Mouse (Mus musculus) small intestine, adult 2 months (tissue): ENCODE results near the gene Nbea. TPM values are rescaled to one million over a fixed set of nuclear protein-coding genes. Genes with fewer than 3 reads are reported as not detected.

Experiments used
- H3K27ac ChIP-seq: fragments of 200-500 bp; 2 replicates; pipeline ENCODE4 v1.5.1; 2012; ENCODE audit warnings: low read depth, low read length, control low read depth, inconsistent platforms; ENCODE audit not compliant: insufficient read depth
- H3K27me3 ChIP-seq: fragments of 200-500 bp; 2 replicates; pipeline ENCODE4 v1.6.1; 2012; ENCODE audit warnings: mild to moderate bottlenecking, moderate library complexity, low read length, inconsistent platforms; ENCODE audit not compliant: control insufficient read depth, insufficient read depth
- H3K36me3 ChIP-seq: fragments of 200-500 bp; 2 replicates; pipeline ENCODE4 v1.6.1; 2012; ENCODE audit warnings: mild to moderate bottlenecking, low read length, control low read depth, inconsistent platforms; ENCODE audit not compliant: control insufficient read depth, insufficient read depth
- H3K4me1 ChIP-seq: fragments of 200-500 bp; 2 replicates; pipeline ENCODE4 v1.6.1; 2012; ENCODE audit warnings: low read length, inconsistent platforms, mixed read lengths; ENCODE audit not compliant: control insufficient read depth, insufficient read depth, insufficient read length
- H3K4me3 ChIP-seq: fragments of 200-500 bp; 2 replicates; pipeline ENCODE4 v1.5.1; 2012; ENCODE audit warnings: low read depth, mild to moderate bottlenecking, control low read depth, inconsistent platforms, low read length, moderate library complexity
- CTCF ChIP-seq: fragments of 200-500 bp; IDR thresholded peaks from 2 replicates; pipeline ENCODE4 v1.5.1; 2012; ENCODE audit warnings: low read depth, mild to moderate bottlenecking, control low read depth, inconsistent platforms, low read length, moderate library complexity, mixed read lengths; ENCODE audit not compliant: insufficient replicate concordance, insufficient read length; ENCODE audit errors: extremely low read depth
- POLR2A ChIP-seq: fragments of 200-500 bp; IDR thresholded peaks from 2 replicates; pipeline ENCODE4 v1.6.1; 2012; ENCODE audit warnings: low read depth, mild to moderate bottlenecking, control low read depth, inconsistent platforms, low read length, moderate library complexity
- WGBS: fragments of 180-500 bp; shearing (Covaris S2); methylation state at CpG from one replicate; pipeline ENCODE4 v1.1.7; 2018; 5-methylcytosine and 5-hydroxymethylcytosine counted together
- polyA plus RNA-seq: library from polyadenylated mRNA; depleted of rRNA; stranded (reverse); fragments of >200 nt; gene quantifications from 2 replicates; pipeline ENCODE4 v1.2.3, GENCODE M21; 2012

Nbea gene
- polyA plus RNA-seq, 1 experiment, result 2.4 TPM

- no peaks in the 10 kb centered on the region for H3K36me3 ChIP-seq
- no peak overlapping the region for H3K4me3 ChIP-seq
- H3K27ac ChIP-seq, result no peak overlapping the region
- TF ChIP-seq CTCF, result no peak
- no peak for TF ChIP-seq POLR2A
- no peaks in the 10 kb centered on the region for H3K4me1 ChIP-seq
- WGBS, result 90% methylated on average over 4 of the region's 4 CpGs
- no peaks in the 10 kb centered on the region for H3K27me3 ChIP-seq
These were observed 473.2 kb downstream of the Nbea start for GRCm38 (mm10) chr3:55710300-55710699.

DNA sequence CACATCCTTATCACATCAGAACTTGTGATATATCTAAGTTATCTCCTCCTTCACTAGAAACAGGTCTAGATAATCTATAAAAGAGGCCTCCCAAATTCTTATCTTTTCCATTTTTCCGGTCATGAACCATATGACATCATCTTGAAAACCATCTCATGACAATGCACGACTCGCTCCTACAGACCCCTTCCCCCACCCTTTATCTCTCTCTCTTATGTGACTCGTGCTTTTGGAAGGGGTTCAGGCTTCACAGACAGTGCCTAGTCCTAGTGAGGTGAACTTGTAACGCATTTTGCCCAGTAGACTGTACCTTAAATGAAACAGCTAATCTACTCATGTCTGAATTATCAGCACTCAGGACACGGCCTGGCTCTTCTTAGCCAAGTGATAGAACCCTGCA is 481.9 kb downstream of the Nbea start:
- H3K4me1 ChIP-seq, result no peaks in the 10 kb centered on the region
- TF ChIP-seq POLR2A (no peak), CTCF (no peak)
- no peaks in the 10 kb centered on the region for H3K27me3 ChIP-seq
- H3K27ac ChIP-seq, result no peak overlapping the region
- no peak overlapping the region for H3K4me3 ChIP-seq
- 67% methylated on average over 6 of the region's 6 CpGs for WGBS
- no peaks in the 10 kb centered on the region for H3K36me3 ChIP-seq

DNA sequence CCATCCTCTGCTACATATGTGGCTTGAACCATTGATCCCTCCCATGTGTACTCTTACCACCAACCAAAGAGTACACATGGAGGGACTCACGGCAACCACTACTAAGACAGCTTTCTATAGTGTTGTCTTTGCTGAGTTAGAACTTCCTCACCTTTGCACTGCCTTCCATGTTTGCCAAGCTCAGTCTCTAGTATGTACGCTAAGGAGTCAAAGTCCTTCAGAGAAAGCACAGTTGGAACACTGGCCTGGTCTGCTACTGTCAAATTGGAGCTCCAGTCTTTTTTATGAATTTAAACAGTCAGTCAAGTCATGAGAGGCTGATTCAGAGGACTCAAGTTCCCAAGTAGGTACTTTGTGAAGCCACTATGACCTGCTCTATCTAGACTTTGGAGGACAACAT is 486.3 kb downstream of the Nbea start:
- WGBS, result 72% methylated on average over 2 of the region's 2 CpGs
- Histone ChIP-seq H3K27ac (no peak overlapping the region), H3K36me3 (no peaks in the 10 kb centered on the region), H3K4me3 (no peak overlapping the region), H3K27me3 (no peaks in the 10 kb centered on the region), H3K4me1 (no peaks in the 10 kb centered on the region)
- no peak for TF ChIP-seq POLR2A
- no peak for TF ChIP-seq CTCF

GRCm38 (mm10) chr3:55693073-55693472 is 490.4 kb downstream of the Nbea start:
- H3K27me3 ChIP-seq, result no peaks in the 10 kb centered on the region
- H3K27ac ChIP-seq, result no peak overlapping the region
- H3K36me3 ChIP-seq, result no peaks in the 10 kb centered on the region
- no peaks in the 10 kb centered on the region for H3K4me1 ChIP-seq
- H3K4me3 ChIP-seq, result no peak overlapping the region
- no peak for TF ChIP-seq POLR2A
- TF ChIP-seq CTCF, result no peak
- WGBS, result 15% methylated on average over 4 of the region's 4 CpGs

GRCm38 (mm10) chr3:55688098-55688497 is 495.4 kb downstream of the Nbea start:
- WGBS, result 19% methylated on average over 1 of the region's 1 CpGs
- Histone ChIP-seq H3K27me3 (no peaks in the 10 kb centered on the region), H3K4me1 (no peaks in the 10 kb centered on the region), H3K36me3 (no peaks in the 10 kb centered on the region), H3K4me3 (no peak overlapping the region), H3K27ac (no peak overlapping the region)
- no peak for TF ChIP-seq CTCF
- no peak for TF ChIP-seq POLR2A

- WGBS, result 79% methylated on average over 6 of the region's 6 CpGs
These were observed 496.5 kb downstream of the Nbea start for GRCm38 (mm10) chr3:55686993-55687392.

DNA sequence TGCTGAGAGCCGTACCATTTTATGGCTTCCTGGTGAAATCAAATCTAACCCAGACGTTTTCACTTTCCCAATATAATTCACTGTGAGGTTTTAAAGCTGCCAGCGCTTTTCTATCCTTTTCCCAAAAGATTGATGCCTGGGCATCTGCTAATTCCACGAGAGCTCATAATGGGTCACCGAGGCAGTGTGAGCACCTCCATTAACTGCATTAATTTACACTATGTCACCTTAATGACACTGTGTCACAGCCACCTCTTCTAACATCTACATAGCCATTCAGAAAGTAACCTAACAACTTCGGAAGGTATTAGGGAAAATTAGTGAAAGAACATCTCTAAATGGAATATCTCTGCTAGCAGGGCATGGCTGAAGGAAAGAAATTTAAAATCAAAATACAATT is 497.9 kb downstream of the Nbea start:
- 81% methylated on average over 6 of the region's 6 CpGs for WGBS
- no peak overlapping the region for H3K4me3 ChIP-seq
- TF ChIP-seq CTCF (no peak), POLR2A (no peak)
- H3K27me3 ChIP-seq, result no peaks in the 10 kb centered on the region
- H3K27ac ChIP-seq, result no peak overlapping the region
- no peaks in the 10 kb centered on the region for H3K36me3 ChIP-seq
- no peaks in the 10 kb centered on the region for H3K4me1 ChIP-seq

More at GRCm38 (mm10) chr3:55686993-55687392, 496.5 kb downstream of the Nbea start:
- no peak overlapping the region for H3K27ac ChIP-seq
- no peak overlapping the region for H3K4me3 ChIP-seq
- H3K4me1 ChIP-seq, result no peaks in the 10 kb centered on the region
- no peaks in the 10 kb centered on the region for H3K36me3 ChIP-seq
- no peaks in the 10 kb centered on the region for H3K27me3 ChIP-seq
- TF ChIP-seq CTCF (no peak), POLR2A (no peak)

DNA sequence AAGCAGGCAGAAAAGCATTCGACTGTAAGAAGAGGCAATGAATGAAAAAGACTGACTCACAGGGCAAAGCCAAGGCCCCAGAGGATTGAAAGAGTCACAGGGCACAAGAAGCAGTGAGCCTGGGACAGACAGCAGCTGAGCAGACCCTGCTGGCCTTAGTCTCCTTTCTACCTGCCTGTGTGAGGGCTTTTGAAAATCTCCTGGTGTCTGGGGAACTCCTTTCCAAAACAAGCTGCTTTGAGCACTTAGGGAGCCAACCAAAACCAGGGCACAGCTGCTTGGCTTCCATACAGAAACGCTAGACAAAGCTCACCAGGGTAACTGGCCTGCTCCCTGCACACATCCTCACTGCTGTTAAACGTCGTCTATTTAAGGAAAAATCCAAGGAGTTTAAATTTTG is 498.6 kb downstream of the Nbea start:
- Histone ChIP-seq H3K4me1 (no peaks in the 10 kb centered on the region), H3K27ac (no peak overlapping the region), H3K36me3 (no peaks in the 10 kb centered on the region), H3K4me3 (no peak overlapping the region), H3K27me3 (no peaks in the 10 kb centered on the region)
- 78% methylated on average over 4 of the region's 4 CpGs for WGBS
- TF ChIP-seq CTCF, result no peak
- TF ChIP-seq POLR2A, result no peak
